8 mouse cellular contexts compared by ENCODE assay signal in genomic region chr2:163756723-163757122, GRCm38 (mm10). TPM values are rescaled to one million over a fixed set of nuclear protein-coding genes. Genes with fewer than 3 reads are reported as not detected.
A peak's percentile ranks its signal among the peaks of the same experiment; 100 is the strongest.
DNase-seq lines count a peak whose midpoint lies in the region.

No protein-coding gene starts in this region.

- peak; percentile 38 to 68 for DNase-seq in adrenal gland, adult (ENCODE audit: inconsistent age in 2 of 2, low spot score in 1 of 2)
- DNase-seq in adrenal gland, adult 18-20 months (ENCODE audit: low spot score in 2 of 2) = no peak
- peak; percentile 51 to 60 for DNase-seq in right cerebral cortex, postnatal 10 days (ENCODE audit: low spot score in 2 of 2)
- DNase-seq in right cerebral cortex, postnatal 36 days (ENCODE audit: low spot score in 2 of 2) = no peak
- peak; percentile 60 to 66 for DNase-seq in kidney, postnatal 25 days
- DNase-seq in urinary bladder, postnatal 36 days (ENCODE audit: low spot score in 2 of 2) = peak; percentile 32 to 69
- DNase-seq in layer of hippocampus, postnatal 36 days = no peak
- DNase-seq in spleen, adult 18-20 months = no peak

RNA-seq across cellular contexts. Expression of gene Ada, which starts 6.7 kb away (rescaled TPM):
- total RNA-seq in adrenal gland, adult 18-20 months (2021) = 1 to 10 TPM; 2.9 to 3.5 TPM
- 1 to 10 TPM; 1.1 to 1.2 TPM for total RNA-seq in layer of hippocampus, postnatal 36 days (2021)

Comparison
In these comparisons a context has a peak if more than half of its experiments do, and no peak if none do; other contexts are left out.
1. DNase-seq: peak in adrenal gland, adult (2 of 2), right cerebral cortex, postnatal 10 days (2 of 2), kidney, postnatal 25 days (2 of 2) and urinary bladder, postnatal 36 days (2 of 2); none in adrenal gland, adult 18-20 months (0 of 2), right cerebral cortex, postnatal 36 days (0 of 2), layer of hippocampus, postnatal 36 days (0 of 2) and spleen, adult 18-20 months (0 of 2).